Mouse (Mus musculus): ENCODE results near the gene Arhgap18. TPM values are rescaled to one million over a fixed set of nuclear protein-coding genes. Genes with fewer than 3 reads are reported as not detected.
"Not testable (repeated sequence)": the region's sequence is repeated elsewhere in the genome, so short reads cannot be mapped to it uniquely, and the experiment has no call there.

Gene Arhgap18
- total RNA-seq, 2 experiments from 2014 or later, result 9.4 TPM

- no peak for TF ChIP-seq CTCF (IDR thresholded peaks at IDR 0.05)
Measured at GRCm38 (mm10) chr10:26889226-26889625, 136.0 kb downstream of the Arhgap18 start.

GRCm38 (mm10) chr10:26889754-26890153 lies 136.5 kb downstream of the Arhgap18 start:
- Histone ChIP-seq H3K27ac (no peak overlapping the region), H3K4me3 (no peak overlapping the region)
- no peak for TF ChIP-seq CTCF (IDR thresholded peaks at IDR 0.05)
- intact Hi-C loops (cut with DNase I), result loop anchor here (1.0 to 2.0 kb wide), 4 partner anchors 137 to 516 kb away; partner anchors contain the start of gene Arhgap18
- no peak for DNase-seq (ENCODE audit: extremely low spot score in 1 of 2, low spot score in 2 of 2)

More at GRCm38 (mm10) chr10:26889226-26889625, 136.0 kb downstream of the Arhgap18 start:
- intact Hi-C loops (cut with DNase I), result no loop called here
- no peak overlapping the region for H3K27ac ChIP-seq
- H3K4me3 ChIP-seq, result no peak overlapping the region
- DNase-seq (ENCODE audit: extremely low spot score in 1 of 2, low spot score in 2 of 2), result no peak

DNA sequence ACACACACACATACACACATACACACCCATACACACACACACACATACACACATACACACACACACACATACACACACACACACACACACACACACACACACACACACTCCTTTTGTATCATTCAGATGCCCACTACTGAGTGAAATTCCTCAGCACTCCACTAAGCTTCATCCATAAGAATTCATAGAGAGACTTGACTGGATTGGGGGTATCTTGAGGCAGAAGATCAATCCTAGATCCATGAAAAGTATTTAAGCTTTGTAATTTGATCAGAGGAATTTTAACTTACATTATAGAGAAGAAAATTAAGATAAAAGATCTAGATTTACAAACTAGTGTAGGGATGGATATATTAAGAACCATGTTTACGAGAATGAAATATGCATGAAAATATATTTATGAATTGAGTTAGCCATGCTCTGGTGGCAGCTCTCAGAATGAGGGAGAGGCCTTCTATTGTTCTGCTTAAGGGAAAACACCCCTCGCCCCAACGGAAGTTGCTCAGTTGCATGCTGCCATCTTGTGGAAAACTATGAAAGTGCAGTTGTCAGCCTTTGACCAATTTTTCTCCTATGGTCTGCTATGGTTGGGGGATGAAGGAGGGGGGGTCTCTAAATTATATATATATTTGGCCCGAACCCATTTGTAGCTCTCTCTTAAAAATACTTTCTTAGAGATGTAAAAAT lies 137.2 kb downstream of the Arhgap18 start:
- intact Hi-C loops (cut with DNase I), result loop anchor here (1.0 to 2.0 kb wide), 4 partner anchors 138 to 517 kb away; partner anchors contain the start of gene Arhgap18
- Histone ChIP-seq H3K4me3 (no peak overlapping the region), H3K27ac (no peak overlapping the region)
- DNase-seq (ENCODE audit: extremely low spot score in 1 of 2, low spot score in 2 of 2), result peak; percentile 59 to 72
- peak; percentile 82 for TF ChIP-seq CTCF (IDR thresholded peaks at IDR 0.05)

- no peak overlapping the region for H3K27ac ChIP-seq
- intact Hi-C loops (cut with DNase I), result no loop called here
- H3K4me3 ChIP-seq, result no peak overlapping the region
- TF ChIP-seq CTCF (IDR thresholded peaks at IDR 0.05), result no peak
- DNase-seq (ENCODE audit: extremely low spot score in 1 of 2, low spot score in 2 of 2), result no peak
Measured at GRCm38 (mm10) chr10:26893091-26893490, 139.9 kb downstream of the Arhgap18 start.

DNA sequence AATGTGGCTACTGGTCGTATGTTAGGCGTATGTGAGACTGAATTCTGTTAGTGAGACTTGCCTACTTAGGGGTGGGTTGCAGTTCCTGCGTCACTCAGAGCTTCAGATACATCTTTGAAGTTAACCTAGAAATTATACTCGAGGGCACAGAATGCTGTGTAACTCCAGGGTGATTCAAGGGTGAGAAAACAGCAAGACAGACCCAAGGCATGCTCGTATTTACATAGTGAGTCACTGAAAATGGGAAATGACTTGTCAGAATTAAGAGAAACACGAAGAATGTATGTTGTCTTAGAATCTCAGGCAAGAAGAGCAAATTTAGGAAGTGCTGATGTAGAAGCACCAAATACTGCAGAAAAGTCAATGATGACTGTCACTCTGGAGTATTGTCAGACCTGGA lies 142.5 kb downstream of the Arhgap18 start:
- H3K27ac ChIP-seq, result no peak overlapping the region
- no peak for DNase-seq (ENCODE audit: extremely low spot score in 1 of 2, low spot score in 2 of 2)
- intact Hi-C loops (cut with DNase I), result no loop called here
- H3K4me3 ChIP-seq, result no peak overlapping the region
- no peak for TF ChIP-seq CTCF (IDR thresholded peaks at IDR 0.05)

DNA sequence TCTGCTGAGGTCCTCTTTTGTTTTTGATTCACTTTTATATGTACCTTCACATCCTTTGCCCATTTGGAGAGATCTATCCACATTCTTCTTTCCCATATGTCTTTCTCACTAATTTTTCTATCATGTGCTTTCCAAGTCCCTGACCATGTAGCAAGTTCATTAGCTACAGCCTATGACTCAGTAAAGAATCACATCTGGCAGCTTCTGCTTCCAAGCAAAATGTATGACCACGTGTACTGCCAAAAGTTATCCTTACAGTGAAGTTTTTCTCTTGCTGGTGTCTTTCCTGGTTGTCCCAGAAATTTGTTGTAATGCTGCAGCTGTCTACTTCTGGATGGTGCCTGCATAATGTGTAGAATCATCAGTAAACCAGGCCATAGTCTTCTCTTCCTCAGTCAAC lies 147.2 kb downstream of the Arhgap18 start:
- DNase-seq (ENCODE audit: extremely low spot score in 1 of 2, low spot score in 2 of 2), result no peak

GRCm38 (mm10) chr10:26903781-26904180 lies 150.6 kb downstream of the Arhgap18 start:
- intact Hi-C loops (cut with DNase I), result no loop called here
- Histone ChIP-seq H3K27ac (no peak overlapping the region), H3K4me3 (no peak overlapping the region)
- no peak for TF ChIP-seq CTCF (IDR thresholded peaks at IDR 0.05)
- no peak for DNase-seq (ENCODE audit: extremely low spot score in 1 of 2, low spot score in 2 of 2)

More for the DNA sequence above, 147.2 kb downstream of the Arhgap18 start:
- Histone ChIP-seq H3K27ac (no peak overlapping the region), H3K4me3 (no peak overlapping the region)
- TF ChIP-seq CTCF (IDR thresholded peaks at IDR 0.05), result no peak
- intact Hi-C loops (cut with DNase I), result no loop called here

DNA sequence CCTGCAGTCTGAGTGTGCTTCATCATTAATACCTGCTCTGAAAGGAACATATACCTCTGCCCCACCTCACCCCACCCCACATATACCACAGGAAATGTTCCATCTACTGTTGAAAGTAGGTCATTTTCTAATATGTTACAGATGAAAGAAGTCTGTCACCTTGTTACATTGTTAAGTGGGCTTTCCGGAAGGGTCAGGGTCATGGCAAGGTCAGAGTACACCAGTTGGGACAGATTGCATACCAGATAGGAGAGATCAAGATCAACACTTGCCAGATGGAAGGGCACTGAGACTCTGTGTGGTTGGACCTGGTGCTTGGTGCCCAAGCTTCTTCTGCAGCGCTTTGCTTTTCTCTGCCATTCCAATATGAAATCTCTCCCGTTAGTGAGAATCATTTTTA lies 158.0 kb downstream of the Arhgap18 start:
- no peak for TF ChIP-seq CTCF (IDR thresholded peaks at IDR 0.05)
- no peak overlapping the region for H3K4me3 ChIP-seq
- intact Hi-C loops (cut with DNase I), result no loop called here
- no peak for DNase-seq (ENCODE audit: extremely low spot score in 1 of 2, low spot score in 2 of 2)
- H3K27ac ChIP-seq, result no peak overlapping the region

DNA sequence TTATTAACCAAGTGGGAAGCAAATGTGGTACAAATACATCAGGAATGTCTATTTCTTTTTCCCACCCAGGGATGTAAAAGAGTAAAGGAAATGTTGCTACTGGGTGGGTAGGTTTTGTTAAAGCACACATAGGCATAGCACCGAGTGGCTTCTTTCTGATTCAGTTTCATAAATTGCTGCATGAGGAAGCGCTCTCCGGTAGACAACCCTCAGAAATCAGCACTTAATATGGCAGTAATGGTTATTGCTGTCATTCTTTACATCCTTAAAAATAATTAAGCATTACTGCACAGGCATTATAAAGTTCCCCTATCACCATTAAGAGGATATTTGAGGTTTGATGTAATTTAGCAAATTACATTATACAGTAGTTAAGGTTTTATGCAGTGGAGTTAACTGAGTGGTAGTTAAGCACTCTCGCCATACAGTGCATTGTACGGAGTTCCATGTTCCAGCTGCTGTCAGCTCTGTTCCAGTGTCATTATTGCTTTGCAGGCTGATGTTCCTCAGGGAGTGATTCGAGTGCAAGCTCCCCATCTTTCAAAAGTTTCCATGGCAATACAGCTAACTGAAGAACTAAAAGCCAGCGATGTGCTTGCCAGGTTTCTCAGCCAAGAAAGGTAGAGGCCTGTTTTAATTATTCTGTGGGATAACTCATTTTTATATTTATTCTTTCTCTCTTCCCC lies 159.0 kb downstream of the Arhgap18 start:
- Histone ChIP-seq H3K4me3 (no peak overlapping the region), H3K27ac (no peak overlapping the region)
- DNase-seq (ENCODE audit: extremely low spot score in 1 of 2, low spot score in 2 of 2), result no peak
- TF ChIP-seq CTCF (IDR thresholded peaks at IDR 0.05), result no peak
- intact Hi-C loops (cut with DNase I), result no loop called here

GRCm38 (mm10) chr10:26912807-26913206 lies 159.6 kb downstream of the Arhgap18 start:
- DNase-seq (ENCODE audit: extremely low spot score in 1 of 2, low spot score in 2 of 2), result no peak
- TF ChIP-seq CTCF (IDR thresholded peaks at IDR 0.05), result no peak
- Histone ChIP-seq H3K27ac (no peak overlapping the region), H3K4me3 (no peak overlapping the region)
- intact Hi-C loops (cut with DNase I), result no loop called here

DNA sequence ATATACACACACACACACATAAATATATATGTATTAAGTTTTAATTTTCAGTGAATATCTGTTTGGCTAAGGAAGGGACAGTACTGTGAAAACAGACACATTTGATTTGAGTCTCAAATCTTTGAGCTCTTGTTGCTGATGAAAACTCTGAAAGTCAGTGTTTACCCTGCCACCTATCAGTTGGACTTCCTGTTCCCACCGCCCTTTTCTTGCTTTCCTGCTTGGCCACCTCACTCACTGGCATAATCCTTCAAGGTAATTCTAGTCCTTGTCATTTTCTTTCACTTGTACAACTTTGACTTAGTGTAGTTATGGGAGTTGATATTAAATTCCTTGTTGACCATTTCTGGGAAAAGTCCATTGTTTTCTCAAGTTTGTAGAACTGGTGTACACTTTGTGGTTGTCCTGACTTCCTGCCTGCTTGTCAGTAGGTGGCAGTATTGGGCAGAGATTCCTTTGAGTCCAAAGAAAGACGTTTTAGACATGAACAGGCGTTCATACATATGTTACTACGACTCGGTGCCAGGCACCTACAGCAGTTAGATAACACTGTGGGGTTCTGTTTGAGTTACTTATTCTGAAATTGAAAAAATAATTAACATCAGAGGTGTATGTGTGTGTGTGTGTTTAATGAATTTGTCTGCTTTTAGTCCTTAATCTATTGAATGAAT lies 166.2 kb downstream of the Arhgap18 start:
- H3K4me3 ChIP-seq, result no peak overlapping the region
- no peak overlapping the region for H3K27ac ChIP-seq
- peak; percentile 80 for TF ChIP-seq CTCF (IDR thresholded peaks at IDR 0.05)
- peak; percentile 29 to 42 for DNase-seq (ENCODE audit: extremely low spot score in 1 of 2, low spot score in 2 of 2)
- intact Hi-C loops (cut with DNase I), result loop anchor here (2.0 kb wide), 1 partner anchor 75 kb away; no protein-coding TSS in a partner anchor

GRCm38 (mm10) chr10:26920383-26920979 lies 167.3 kb downstream of the Arhgap18 start:
- Histone ChIP-seq H3K27ac (no peak overlapping the region), H3K4me3 (no peak overlapping the region)
- DNase-seq (ENCODE audit: extremely low spot score in 1 of 2, low spot score in 2 of 2), result no peak
- intact Hi-C loops (cut with DNase I), result no loop called here
- TF ChIP-seq CTCF (IDR thresholded peaks at IDR 0.05), result no peak

- intact Hi-C loops (cut with DNase I); H3K4me3 ChIP-seq; DNase-seq (ENCODE audit: extremely low spot score in 1 of 2, low spot score in 2 of 2); H3K27ac ChIP-seq: not testable (repeated sequence)
Measured at GRCm38 (mm10) chr10:26936056-26936455, 182.8 kb downstream of the Arhgap18 start.

DNA sequence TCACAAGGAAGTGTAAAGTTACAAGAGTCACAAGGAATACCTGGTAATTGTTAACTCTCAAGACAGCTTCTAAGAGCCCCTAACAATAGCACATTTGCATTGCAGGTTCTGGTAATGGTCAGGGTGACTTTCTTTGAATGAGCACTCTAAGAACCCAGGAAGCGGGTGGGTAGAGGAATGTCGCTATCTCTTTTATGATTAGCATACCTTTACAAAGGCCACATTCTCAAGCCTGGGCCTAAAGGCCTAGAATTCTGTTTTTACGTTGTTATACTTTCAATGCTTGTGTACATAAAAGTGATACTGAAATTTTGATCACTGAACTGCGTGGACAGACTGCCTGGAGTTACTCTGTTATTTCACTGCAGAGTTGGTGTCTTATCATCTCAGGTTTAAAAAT lies 185.2 kb downstream of the Arhgap18 start:
- not testable (repeated sequence) for H3K4me3 ChIP-seq

More for the DNA sequence above, 185.2 kb downstream of the Arhgap18 start:
- intact Hi-C loops (cut with DNase I); DNase-seq (ENCODE audit: extremely low spot score in 1 of 2, low spot score in 2 of 2); H3K27ac ChIP-seq: not testable (repeated sequence)
